Mouse (Mus musculus) hindbrain, embryonic 16.5 days (tissue): ENCODE results near the gene Pde6b. TPM values are rescaled to one million over a fixed set of nuclear protein-coding genes. Genes with fewer than 3 reads are reported as not detected.

ENCODE experiments used
- ATAC-seq: fragments of 200-750 bp; cut with Nextera tagmentation; 2 replicates; pipeline ENCODE4 v1.8.0; 2017; ENCODE audit warnings: moderate TSS enrichment, moderate library complexity
- H3K27ac ChIP-seq: fragments of 300-500 bp; sonication (generic); 2 replicates; pipeline ENCODE4 v1.5.1; 2014; ENCODE audit warnings: low read depth, mild to moderate bottlenecking, control low read depth, low read length, moderate library complexity
- H3K27me3 ChIP-seq: fragments of 300-500 bp; sonication (generic); replicated peaks from 2 replicates; pipeline ENCODE4 v1.6.1; 2014; ENCODE audit warnings: low read length; ENCODE audit not compliant: control insufficient read depth, insufficient read depth
- H3K36me3 ChIP-seq: fragments of 300-500 bp; sonication (generic); 2 replicates; pipeline ENCODE4 v1.6.1; 2014; ENCODE audit warnings: mild to moderate bottlenecking, low read length, moderate library complexity, mixed read lengths; ENCODE audit not compliant: control insufficient read depth, insufficient read depth
- H3K4me1 ChIP-seq: fragments of 300-500 bp; sonication (generic); 2 replicates; pipeline ENCODE4 v1.6.1; 2014; ENCODE audit warnings: low read depth, low read length; ENCODE audit not compliant: control insufficient read depth, insufficient read depth
- H3K4me2 ChIP-seq: fragments of 300-500 bp; sonication (generic); 2 replicates; pipeline ENCODE4 v1.6.1; 2014; ENCODE audit warnings: mild to moderate bottlenecking, low read length, control low read depth, moderate library complexity
- H3K4me3 ChIP-seq: fragments of 300-500 bp; sonication (generic); 2 replicates; pipeline ENCODE4 v1.5.1; 2014; ENCODE audit warnings: mild to moderate bottlenecking, low read length, control low read depth, moderate library complexity
- H3K9ac ChIP-seq: fragments of 300-500 bp; sonication (generic); 2 replicates; pipeline ENCODE4 v1.6.1; 2014; ENCODE audit warnings: low read depth, mild to moderate bottlenecking, control low read depth, low read length, moderate library complexity
- H3K9me3 ChIP-seq: fragments of 300-500 bp; sonication (generic); 2 replicates; pipeline ENCODE4 v1.6.1; 2014; ENCODE audit warnings: mild to moderate bottlenecking, low read length, moderate library complexity; ENCODE audit not compliant: control insufficient read depth
- WGBS: fragments of 180-500 bp; shearing (Covaris S2); extraction: QIAGEN DNeasy Blood & Tissue Kit; methylation state at CpG from one replicate; pipeline ENCODE4 v1.1.7; 2014; 5-methylcytosine and 5-hydroxymethylcytosine counted together
- polyA plus RNA-seq: library from polyadenylated mRNA; unstranded; fragments of >200 nt; fragmentation: Nextera tagmentation; extraction: Ambion mirVana; gene quantifications from 2 replicates; pipeline ENCODE4 v1.2.1, GENCODE M21; 2015

Pde6b gene
- polyA plus RNA-seq, 1 experiment from 2014 or later: not detected

GRCm38 (mm10) chr5:108423427-108423826, 35.2 kb downstream of the Pde6b start:
- Histone ChIP-seq H3K4me1 (no peaks in the 10 kb centered on the region), H3K9me3 (no peaks in the 10 kb centered on the region), H3K4me2 (no peak overlapping the region), H3K27ac (no peak overlapping the region), H3K27me3 (no peaks in the 10 kb centered on the region), H3K4me3 (no peak overlapping the region), H3K36me3 (no peaks in the 10 kb centered on the region), H3K9ac (no peak overlapping the region)
- ATAC-seq: no peak
- WGBS: 91% methylated on average over 2 of the region's 2 CpGs

GRCm38 (mm10) chr5:108427186-108427585, 39.0 kb downstream of the Pde6b start:
- Histone ChIP-seq H3K27ac (no peak overlapping the region), H3K4me2 (no peak overlapping the region), H3K9me3 (no peaks in the 10 kb centered on the region), H3K36me3 (peaks cover 10% of the 10 kb centered on the region), H3K9ac (no peak overlapping the region), H3K4me3 (no peak overlapping the region), H3K4me1 (no peaks in the 10 kb centered on the region), H3K27me3 (no peaks in the 10 kb centered on the region)
- peak; percentile 45; the same call in 1 of the 2 replicates for ATAC-seq
- WGBS: 75% methylated on average over 1 of the region's 1 CpGs

GRCm38 (mm10) chr5:108431196-108431595, 43.0 kb downstream of the Pde6b start:
- no peaks in the 10 kb centered on the region for H3K27me3 ChIP-seq
- no peak overlapping the region for H3K27ac ChIP-seq
- ATAC-seq: no peak
- 93% methylated on average over 6 of the region's 6 CpGs for WGBS
- H3K4me3 ChIP-seq: no peak overlapping the region
- H3K4me1 ChIP-seq: peaks cover 12% of the 10 kb centered on the region
- no peaks in the 10 kb centered on the region for H3K9me3 ChIP-seq
- no peak overlapping the region for H3K9ac ChIP-seq
- H3K4me2 ChIP-seq: no peak overlapping the region
- H3K36me3 ChIP-seq: peaks cover 10% of the 10 kb centered on the region

- H3K27ac ChIP-seq: peak within 1 kb of the TSS; percentile 57
- WGBS: under 1% methylated on average over 42 of the region's 42 CpGs
Observed at GRCm38 (mm10) chr5:108433804-108434587, 45.8 kb downstream of the Pde6b start, which contains the start of gene Atp5k. Gene Atp5k (minus strand): TSS chr5:108434448.

GRCm38 (mm10) chr5:108436101-108436500, 47.9 kb downstream of the Pde6b start:
- no peaks in the 10 kb centered on the region; the same call in 1 of the 2 replicates for H3K27me3 ChIP-seq
- H3K36me3 ChIP-seq: peaks cover 6% of the 10 kb centered on the region
- no peak overlapping the region for H3K27ac ChIP-seq
- H3K4me2 ChIP-seq: no peak overlapping the region
- H3K4me1 ChIP-seq: peaks cover 12% of the 10 kb centered on the region
- H3K9me3 ChIP-seq: no peaks in the 10 kb centered on the region
- 73% methylated on average over 2 of the region's 2 CpGs for WGBS
- ATAC-seq: no peak
- no peak overlapping the region for H3K4me3 ChIP-seq
- H3K9ac ChIP-seq: no peak overlapping the region

More at GRCm38 (mm10) chr5:108433804-108434587, 45.8 kb downstream of the Pde6b start, which contains the start of gene Atp5k:
- H3K9ac ChIP-seq: peak within 1 kb of the TSS; percentile 85
- H3K4me3 ChIP-seq: peak within 1 kb of the TSS; percentile 78
- peaks cover 10% of the 10 kb centered on the region for H3K36me3 ChIP-seq
- peaks cover 12% of the 10 kb centered on the region for H3K4me1 ChIP-seq
- peak within 1 kb of the TSS; percentile 88 for H3K4me2 ChIP-seq
- peak; percentile 94 for ATAC-seq
- no peaks in the 10 kb centered on the region; the same call in 1 of the 2 replicates for H3K27me3 ChIP-seq
- no peaks in the 10 kb centered on the region for H3K9me3 ChIP-seq

- Histone ChIP-seq H3K9me3 (no peaks in the 10 kb centered on the region), H3K27ac (no peak overlapping the region), H3K9ac (no peak overlapping the region), H3K27me3 (peaks cover 13% of the 10 kb centered on the region; the same call in 1 of the 2 replicates), H3K4me3 (no peak overlapping the region), H3K36me3 (no peaks in the 10 kb centered on the region), H3K4me2 (no peak overlapping the region), H3K4me1 (peaks cover 5% of the 10 kb centered on the region; the same call in 1 of the 2 replicates)
- WGBS: 94% methylated on average over 3 of the region's 3 CpGs
- ATAC-seq: no peak
Observed at GRCm38 (mm10) chr5:108446973-108447372, 58.8 kb downstream of the Pde6b start.

- Histone ChIP-seq H3K36me3 (no peaks in the 10 kb centered on the region), H3K4me3 (no peak overlapping the region), H3K27me3 (peaks cover 13% of the 10 kb centered on the region; the same call in 1 of the 2 replicates), H3K9me3 (no peaks in the 10 kb centered on the region), H3K9ac (no peak overlapping the region), H3K27ac (no peak overlapping the region), H3K4me2 (no peak overlapping the region), H3K4me1 (peaks cover 5% of the 10 kb centered on the region; the same call in 1 of the 2 replicates)
- ATAC-seq: no peak
- 85% methylated on average over 7 of the region's 7 CpGs for WGBS
Observed at GRCm38 (mm10) chr5:108447857-108448256, 59.7 kb downstream of the Pde6b start.

GRCm38 (mm10) chr5:108448785-108449668, 60.8 kb downstream of the Pde6b start, which contains the start of gene Mfsd7a:
Gene Mfsd7a (minus strand): TSS chr5:108448891.
- peak within 1 kb of the TSS; percentile 34 for H3K4me3 ChIP-seq
- no peak within 1 kb of the TSS for H3K27ac ChIP-seq
- H3K9ac ChIP-seq: peak within 1 kb of the TSS; percentile 41
- H3K27me3 ChIP-seq: peaks cover 13% of the 10 kb centered on the region; the same call in 1 of the 2 replicates
- H3K36me3 ChIP-seq: no peaks in the 10 kb centered on the region
- no peaks in the 10 kb centered on the region for H3K9me3 ChIP-seq
- ATAC-seq: peak; percentile 81; the same call in 1 of the 2 replicates
- WGBS: 15% methylated on average over 24 of the region's 24 CpGs
- peaks cover 5% of the 10 kb centered on the region; the same call in 1 of the 2 replicates for H3K4me1 ChIP-seq
- peak within 1 kb of the TSS; percentile 63 for H3K4me2 ChIP-seq
